Mouse (Mus musculus): ENCODE data around the gene Ampd2. TPM values are rescaled to one million over a fixed set of nuclear protein-coding genes. Genes with fewer than 3 reads are reported as not detected.

Ampd2 gene
- total and polyA plus RNA-seq, 2 experiments, result 11.0 to 128 TPM

DNA sequence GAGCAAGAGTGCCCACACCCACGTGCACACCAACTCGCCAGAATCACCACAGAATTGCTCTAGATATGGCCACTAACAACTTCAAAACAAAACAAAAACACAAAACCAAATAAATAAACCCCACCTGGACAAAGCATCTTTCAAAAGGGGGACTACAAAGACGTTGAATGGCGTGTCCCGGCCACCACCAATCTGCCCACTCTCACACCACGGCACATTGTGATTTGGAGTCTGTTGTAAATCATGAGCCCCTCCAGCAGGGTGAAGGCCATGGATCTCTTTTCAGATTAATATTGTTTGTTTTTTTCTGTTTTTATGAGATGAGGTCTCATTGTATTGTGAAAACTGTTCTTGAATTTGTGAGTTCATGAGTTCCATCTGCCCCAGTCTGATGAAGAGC lies 15.6 kb upstream of the Ampd2 start:
- 95% methylated on average over 6 of the region's 6 CpGs for WGBS
- H3K27me3 ChIP-seq (ENCODE audit: control insufficient read depth, insufficient read depth, low read length), result no peaks in the 10 kb centered on the region
- H3K4me3 ChIP-seq (ENCODE audit: insufficient read depth, low read depth, low read length), result no peak overlapping the region
- H3K79me2 ChIP-seq (ENCODE audit: control insufficient read depth, insufficient read depth, low read length), result no peaks in the 10 kb centered on the region
- no peak for DNase-seq (ENCODE audit: extremely low read depth, low read depth, low spot score)
- no peak overlapping the region for H3K27ac ChIP-seq (replicated peaks; ENCODE audit: insufficient read depth, low read depth, low read length)
- peaks cover 11% of the 10 kb centered on the region for H3K36me3 ChIP-seq (ENCODE audit: control insufficient read depth, insufficient read depth, low read length)
- H3K9ac ChIP-seq (ENCODE audit: low read depth, low read length), result no peak overlapping the region
- TF ChIP-seq POLR2A (IDR thresholded peaks at IDR 0.05; ENCODE audit: extremely low read depth, insufficient read depth, low read length), result no peak
- TF ChIP-seq CTCF (IDR thresholded peaks at IDR 0.05; ENCODE audit: low read depth, low read length), result no peak
- no peaks in the 10 kb centered on the region for H3K4me1 ChIP-seq (ENCODE audit: control insufficient read depth, insufficient read depth, low read length)

DNA sequence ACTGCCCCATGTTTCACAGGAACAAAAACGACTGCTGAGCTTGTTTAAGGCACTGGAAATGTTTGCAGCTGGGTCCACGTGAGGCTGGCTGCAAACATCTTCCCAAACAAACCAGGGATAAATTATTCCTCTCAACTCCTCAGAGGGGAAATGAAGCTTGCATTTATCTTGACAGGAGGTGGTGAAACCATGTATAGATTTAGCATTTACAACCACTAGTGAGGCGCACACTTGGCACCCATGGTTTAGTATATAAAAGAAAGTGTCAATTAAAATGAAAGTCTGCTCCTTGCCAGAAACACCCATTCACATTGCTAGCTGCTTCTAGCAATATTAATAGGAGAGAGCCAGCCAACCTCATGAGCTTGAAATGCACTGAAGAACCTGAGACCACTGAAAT lies 15.1 kb upstream of the Ampd2 start:
- H3K79me2 ChIP-seq (ENCODE audit: control insufficient read depth, insufficient read depth, low read length), result no peaks in the 10 kb centered on the region
- no peak overlapping the region for H3K9ac ChIP-seq (ENCODE audit: low read depth, low read length)
- no peaks in the 10 kb centered on the region for H3K27me3 ChIP-seq (ENCODE audit: control insufficient read depth, insufficient read depth, low read length)
- H3K36me3 ChIP-seq (ENCODE audit: control insufficient read depth, insufficient read depth, low read length), result peaks cover 9% of the 10 kb centered on the region
- 66% methylated on average over 3 of the region's 3 CpGs for WGBS
- H3K27ac ChIP-seq (replicated peaks; ENCODE audit: insufficient read depth, low read depth, low read length), result no peak overlapping the region
- TF ChIP-seq POLR2A (IDR thresholded peaks at IDR 0.05; ENCODE audit: extremely low read depth, insufficient read depth, low read length), result no peak
- TF ChIP-seq CTCF (IDR thresholded peaks at IDR 0.05; ENCODE audit: low read depth, low read length), result no peak
- no peaks in the 10 kb centered on the region for H3K4me1 ChIP-seq (ENCODE audit: control insufficient read depth, insufficient read depth, low read length)
- DNase-seq (ENCODE audit: extremely low read depth, low read depth, low spot score), result no peak
- no peak overlapping the region for H3K4me3 ChIP-seq (ENCODE audit: insufficient read depth, low read depth, low read length)

DNA sequence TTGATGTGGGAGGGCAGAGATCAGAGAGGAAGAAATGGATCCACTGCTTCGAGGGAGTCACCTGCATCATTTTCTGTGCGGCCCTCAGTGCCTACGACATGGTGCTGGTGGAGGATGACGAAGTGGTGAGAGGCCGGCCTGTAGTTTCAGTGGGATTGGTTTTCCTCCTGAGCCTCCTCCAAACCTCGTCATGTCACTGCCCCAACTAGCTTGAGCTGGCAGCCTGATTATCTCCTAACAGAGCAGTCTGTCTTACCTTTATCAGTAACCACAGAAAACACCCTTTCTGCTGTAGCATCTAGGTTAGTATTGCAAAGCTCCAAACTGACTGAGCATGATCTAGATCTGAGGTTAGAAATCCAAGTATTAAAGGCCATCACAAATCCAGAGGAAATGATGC lies 11.9 kb upstream of the Ampd2 start:
- H3K27me3 ChIP-seq (ENCODE audit: control insufficient read depth, insufficient read depth, low read length), result no peaks in the 10 kb centered on the region
- no peaks in the 10 kb centered on the region for H3K36me3 ChIP-seq (ENCODE audit: control insufficient read depth, insufficient read depth, low read length)
- H3K27ac ChIP-seq (replicated peaks; ENCODE audit: insufficient read depth, low read depth, low read length), result no peak overlapping the region
- TF ChIP-seq POLR2A (IDR thresholded peaks at IDR 0.05; ENCODE audit: extremely low read depth, insufficient read depth, low read length) (no peak), CTCF (IDR thresholded peaks at IDR 0.05; ENCODE audit: low read depth, low read length) (no peak)
- no peaks in the 10 kb centered on the region for H3K4me1 ChIP-seq (ENCODE audit: control insufficient read depth, insufficient read depth, low read length)
- WGBS, result 93% methylated on average over 6 of the region's 6 CpGs
- no peaks in the 10 kb centered on the region for H3K79me2 ChIP-seq (ENCODE audit: control insufficient read depth, insufficient read depth, low read length)
- no peak for DNase-seq (ENCODE audit: extremely low read depth, low read depth, low spot score)
- H3K4me3 ChIP-seq (ENCODE audit: insufficient read depth, low read depth, low read length), result no peak overlapping the region
- no peak overlapping the region for H3K9ac ChIP-seq (ENCODE audit: low read depth, low read length)

DNA sequence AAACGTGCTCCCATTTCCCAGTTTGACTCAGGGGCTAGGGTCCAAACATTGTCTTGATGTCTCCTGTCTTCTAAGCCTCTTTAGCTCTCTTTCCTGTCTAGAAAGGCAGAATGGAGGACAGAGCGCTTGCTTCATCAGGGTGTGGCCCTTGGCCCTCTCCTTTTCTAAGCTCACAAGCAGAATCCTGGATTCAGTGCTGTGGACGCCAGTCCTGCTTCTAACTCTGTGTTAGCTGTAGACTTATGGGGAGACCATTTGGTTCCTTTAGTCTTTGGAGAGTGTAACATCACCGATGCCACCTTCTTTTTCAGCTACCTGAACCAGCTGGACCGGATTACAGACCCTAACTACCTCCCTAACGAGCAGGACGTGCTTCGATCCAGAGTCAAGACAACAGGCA lies 11.2 kb upstream of the Ampd2 start:
- Histone ChIP-seq H3K36me3 (ENCODE audit: control insufficient read depth, insufficient read depth, low read length) (no peaks in the 10 kb centered on the region), H3K4me3 (ENCODE audit: insufficient read depth, low read depth, low read length) (no peak overlapping the region), H3K4me1 (ENCODE audit: control insufficient read depth, insufficient read depth, low read length) (no peaks in the 10 kb centered on the region), H3K27me3 (ENCODE audit: control insufficient read depth, insufficient read depth, low read length) (no peaks in the 10 kb centered on the region), H3K9ac (ENCODE audit: low read depth, low read length) (no peak overlapping the region), H3K27ac (replicated peaks; ENCODE audit: insufficient read depth, low read depth, low read length) (no peak overlapping the region), H3K79me2 (ENCODE audit: control insufficient read depth, insufficient read depth, low read length) (no peaks in the 10 kb centered on the region)
- WGBS, result 95% methylated on average over 8 of the region's 8 CpGs
- TF ChIP-seq POLR2A (IDR thresholded peaks at IDR 0.05; ENCODE audit: extremely low read depth, insufficient read depth, low read length), result no peak
- TF ChIP-seq CTCF (IDR thresholded peaks at IDR 0.05; ENCODE audit: low read depth, low read length), result no peak
- no peak for DNase-seq (ENCODE audit: extremely low read depth, low read depth, low spot score)

DNA sequence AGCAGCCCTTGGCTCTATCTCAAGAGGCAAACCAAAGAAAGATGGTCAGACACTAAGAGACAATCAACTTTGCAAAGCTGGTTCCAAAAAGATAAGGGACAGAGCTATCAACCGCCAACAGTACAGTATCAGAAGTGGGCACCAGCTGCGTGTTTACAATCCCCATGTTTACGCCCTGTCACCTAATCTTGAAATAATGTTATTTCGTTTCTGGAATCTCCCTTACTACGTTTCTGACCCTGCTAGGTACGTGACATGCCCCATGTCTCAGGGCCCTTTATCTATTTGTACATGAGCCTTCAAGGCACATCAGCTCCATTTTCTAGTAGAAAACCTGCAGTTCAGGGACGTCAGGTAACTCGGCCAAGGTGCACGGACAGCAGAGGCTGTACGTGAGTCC lies 10.3 kb upstream of the Ampd2 start:
- 84% methylated on average over 10 of the region's 10 CpGs for WGBS
- Histone ChIP-seq H3K27me3 (ENCODE audit: control insufficient read depth, insufficient read depth, low read length) (no peaks in the 10 kb centered on the region), H3K36me3 (ENCODE audit: control insufficient read depth, insufficient read depth, low read length) (no peaks in the 10 kb centered on the region), H3K27ac (replicated peaks; ENCODE audit: insufficient read depth, low read depth, low read length) (no peak overlapping the region), H3K9ac (ENCODE audit: low read depth, low read length) (no peak overlapping the region), H3K79me2 (ENCODE audit: control insufficient read depth, insufficient read depth, low read length) (no peaks in the 10 kb centered on the region), H3K4me1 (ENCODE audit: control insufficient read depth, insufficient read depth, low read length) (no peaks in the 10 kb centered on the region), H3K4me3 (ENCODE audit: insufficient read depth, low read depth, low read length) (no peak overlapping the region)
- no peak for DNase-seq (ENCODE audit: extremely low read depth, low read depth, low spot score)
- TF ChIP-seq POLR2A (IDR thresholded peaks at IDR 0.05; ENCODE audit: extremely low read depth, insufficient read depth, low read length) (no peak), CTCF (IDR thresholded peaks at IDR 0.05; ENCODE audit: low read depth, low read length) (no peak)

DNA sequence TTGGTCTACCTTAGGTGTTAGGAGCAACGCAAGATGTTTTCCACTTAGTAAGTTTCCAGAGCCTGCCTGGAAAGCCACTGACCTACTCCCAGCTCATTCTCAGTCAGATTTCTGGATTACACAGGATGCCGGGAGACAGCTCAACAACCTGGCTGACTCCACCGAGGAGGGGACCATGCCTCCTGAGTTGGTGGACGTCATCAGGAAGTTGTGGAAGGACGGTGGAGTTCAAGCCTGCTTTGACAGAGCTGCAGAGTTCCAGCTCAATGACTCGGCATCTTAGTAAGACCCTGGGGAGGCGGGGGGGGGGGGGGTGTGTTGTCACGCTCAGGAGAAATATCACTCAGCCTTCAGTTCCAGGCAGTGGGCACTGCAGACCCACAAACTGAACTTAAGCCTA lies 9.8 kb upstream of the Ampd2 start:
- Histone ChIP-seq H3K27ac (replicated peaks; ENCODE audit: insufficient read depth, low read depth, low read length) (no peak overlapping the region), H3K4me1 (ENCODE audit: control insufficient read depth, insufficient read depth, low read length) (no peaks in the 10 kb centered on the region), H3K79me2 (ENCODE audit: control insufficient read depth, insufficient read depth, low read length) (no peaks in the 10 kb centered on the region), H3K36me3 (ENCODE audit: control insufficient read depth, insufficient read depth, low read length) (no peaks in the 10 kb centered on the region), H3K9ac (ENCODE audit: low read depth, low read length) (no peak overlapping the region), H3K4me3 (ENCODE audit: insufficient read depth, low read depth, low read length) (no peak overlapping the region), H3K27me3 (ENCODE audit: control insufficient read depth, insufficient read depth, low read length) (no peaks in the 10 kb centered on the region)
- no peak for DNase-seq (ENCODE audit: extremely low read depth, low read depth, low spot score)
- no peak for TF ChIP-seq POLR2A (IDR thresholded peaks at IDR 0.05; ENCODE audit: extremely low read depth, insufficient read depth, low read length)
- TF ChIP-seq CTCF (IDR thresholded peaks at IDR 0.05; ENCODE audit: low read depth, low read length), result no peak
- WGBS, result 81% methylated on average over 8 of the region's 8 CpGs

All from liver, adult 2 months (tissue).